In the genomic region with DNA sequence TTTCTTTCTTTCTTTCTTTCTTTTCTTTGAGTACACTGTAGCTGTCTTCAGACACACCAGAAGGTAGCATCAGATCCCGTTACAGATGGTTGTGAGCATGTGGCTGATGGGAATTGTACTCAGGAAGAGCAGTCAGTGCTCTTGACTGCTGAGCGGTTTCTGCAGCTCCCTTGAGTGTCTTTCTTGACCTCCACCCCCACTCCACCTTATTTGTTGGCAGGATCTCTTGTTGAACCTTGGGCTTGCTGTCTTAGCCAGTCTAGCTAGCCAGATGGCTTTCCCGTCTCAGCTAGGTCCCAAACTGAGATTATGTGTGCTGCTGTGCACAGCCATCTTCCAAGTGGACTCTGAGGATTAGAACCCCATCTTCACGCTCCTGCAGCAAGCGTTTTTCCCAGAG, we compare ENCODE assay signal across 22 mouse cellular contexts.
"Had no signal": no experiment of that assay in that cellular context is flagged by ENCODE, and none has a peak within 500 bp of the region (broad histone marks: within the 10 kb centered on the region; RNA-seq: fewer than 3 reads in every experiment).

No protein-coding gene starts in this region.

- DNase-seq: liver; lung, adult 18-20 months; lung, postnatal 10 days; lung, postnatal 36 days; right cerebral cortex, adult 18-20 months; right cerebral cortex, postnatal 14 days; right cerebral cortex, postnatal 4 days; thymus, adult 2 months; thymus, postnatal 14 days had no signal

- H3K27me3 ChIP-seq: intestine, embryonic 15.5 days; limb, embryonic 13.5 days; liver, embryonic 12.5 days; liver, embryonic 15.5 days; lung, embryonic 15.5 days; midbrain, embryonic 15.5 days; neural tube, embryonic 12.5 days; neural tube, embryonic 15.5 days had no signal

- H3K4me3 ChIP-seq: intestine, embryonic 15.5 days; limb, embryonic 10.5 days; limb, embryonic 13.5 days; liver, embryonic 12.5 days; liver, embryonic 15.5 days; lung, embryonic 15.5 days; megakaryocyte, embryonic 14.5 days; midbrain, embryonic 10.5 days; midbrain, embryonic 15.5 days; neural tube, embryonic 12.5 days; neural tube, embryonic 15.5 days had no signal

- H3K4me2 ChIP-seq: intestine, embryonic 15.5 days; limb, embryonic 13.5 days; liver, embryonic 12.5 days; liver, embryonic 15.5 days; lung, embryonic 15.5 days; midbrain, embryonic 15.5 days; neural tube, embryonic 12.5 days; neural tube, embryonic 15.5 days had no signal

- ATAC-seq: intestine, embryonic 15.5 days; liver, embryonic 12.5 days; midbrain, embryonic 15.5 days had no signal

- H3K9me3 ChIP-seq: intestine, embryonic 15.5 days; limb, embryonic 10.5 days; limb, embryonic 13.5 days; liver, embryonic 12.5 days; liver, embryonic 15.5 days; lung, embryonic 15.5 days; megakaryocyte, embryonic 14.5 days; midbrain, embryonic 10.5 days; midbrain, embryonic 15.5 days; neural tube, embryonic 12.5 days; neural tube, embryonic 15.5 days had no signal

- H3K27ac ChIP-seq: intestine, embryonic 15.5 days; kidney, postnatal 0 days; limb, embryonic 10.5 days; limb, embryonic 13.5 days; liver, embryonic 12.5 days; liver, embryonic 15.5 days; lung, embryonic 15.5 days; midbrain, embryonic 10.5 days; midbrain, embryonic 15.5 days; neural tube, embryonic 12.5 days; neural tube, embryonic 15.5 days; stomach, postnatal 0 days had no signal

- H3K4me1 ChIP-seq: intestine, embryonic 15.5 days; liver, embryonic 12.5 days; lung, embryonic 15.5 days; megakaryocyte, embryonic 14.5 days had no signal

- H3K9ac ChIP-seq: intestine, embryonic 15.5 days; limb, embryonic 13.5 days; liver, embryonic 12.5 days; liver, embryonic 15.5 days; lung, embryonic 15.5 days; midbrain, embryonic 15.5 days; neural tube, embryonic 12.5 days; neural tube, embryonic 15.5 days had no signal

- H3K36me3 ChIP-seq: intestine, embryonic 15.5 days; limb, embryonic 13.5 days; liver, embryonic 12.5 days; liver, embryonic 15.5 days; lung, embryonic 15.5 days; midbrain, embryonic 10.5 days; midbrain, embryonic 15.5 days; neural tube, embryonic 12.5 days; neural tube, embryonic 15.5 days had no signal
